Mouse (Mus musculus) small intestine, adult 2 months (tissue): ENCODE measurements at regions not wholly inside any gene's neighbourhood (a gene's known extent, or its start where the extent isn't known, plus 50 kb on each side); places are given as distances from the start of the nearest gene placed in this dataset.

Experiments used
- CTCF ChIP-seq: fragments of 200-500 bp; IDR thresholded peaks from 2 replicates; pipeline ENCODE4 v1.5.1; 2012; ENCODE audit warnings: low read depth, mild to moderate bottlenecking, control low read depth, inconsistent platforms, low read length, moderate library complexity, mixed read lengths; ENCODE audit not compliant: insufficient replicate concordance, insufficient read length; ENCODE audit errors: extremely low read depth
- POLR2A ChIP-seq: fragments of 200-500 bp; IDR thresholded peaks from 2 replicates; pipeline ENCODE4 v1.6.1; 2012; ENCODE audit warnings: low read depth, mild to moderate bottlenecking, control low read depth, inconsistent platforms, low read length, moderate library complexity

GRCm38 (mm10) chr1:73570944-73571343, 553.3 kb downstream of the Tns1 start:
- no peak for TF ChIP-seq POLR2A
- no peak for TF ChIP-seq CTCF
